Mouse (Mus musculus) WW6 (cell line): ENCODE results near the gene Mpv17l2.

Experiments
- DNase-seq: peaks from one replicate; pipeline ENCODE4 v3.0.0-alpha.2; 2013; ENCODE audit warnings: low read depth, low spot score

The Mpv17l2 gene

GRCm38 (mm10) chr8:70766571-70767440 lies 6.1 kb upstream of the Mpv17l2 start:
- peak; percentile 76 for DNase-seq

GRCm38 (mm10) chr8:70765838-70766570 lies 5.3 kb upstream of the Mpv17l2 start:
- no peak for DNase-seq

- DNase-seq: no peak
These were observed 4.6 kb upstream of the Mpv17l2 start for GRCm38 (mm10) chr8:70765329-70765728.

- DNase-seq: no peak
These were observed 3.9 kb upstream of the Mpv17l2 start for GRCm38 (mm10) chr8:70764676-70765075.

GRCm38 (mm10) chr8:70764026-70764425 lies 3.3 kb upstream of the Mpv17l2 start:
- no peak for DNase-seq

GRCm38 (mm10) chr8:70763354-70763753 lies 2.6 kb upstream of the Mpv17l2 start:
- no peak for DNase-seq

- no peak for DNase-seq
These were observed 1.4 kb upstream of the Mpv17l2 start for GRCm38 (mm10) chr8:70762118-70762517.

- no peak for DNase-seq
These were observed 396 bp downstream of the Mpv17l2 start for GRCm38 (mm10) chr8:70760350-70760749.

- no peak for DNase-seq
These were observed 1.9 kb downstream of the Mpv17l2 start for GRCm38 (mm10) chr8:70758616-70759561.

GRCm38 (mm10) chr8:70758308-70758615 lies 2.5 kb downstream of the Mpv17l2 start:
- no peak for DNase-seq

GRCm38 (mm10) chr8:70757523-70758307 lies 3.0 kb downstream of the Mpv17l2 start:
- DNase-seq: no peak

- no peak for DNase-seq
These were observed 4.2 kb downstream of the Mpv17l2 start for GRCm38 (mm10) chr8:70756476-70757040.

GRCm38 (mm10) chr8:70755661-70756475 lies 4.9 kb downstream of the Mpv17l2 start:
- DNase-seq: no peak

- no peak for DNase-seq
These were observed 5.7 kb downstream of the Mpv17l2 start for GRCm38 (mm10) chr8:70754871-70755660.

- DNase-seq: peak; percentile 98
These were observed 6.5 kb downstream of the Mpv17l2 start, which contains the start of gene Rab3a for GRCm38 (mm10) chr8:70754043-70754870. Gene Rab3a (plus strand): TSS chr8:70754679.

GRCm38 (mm10) chr8:70753151-70753550 lies 7.6 kb downstream of the Mpv17l2 start:
- no peak for DNase-seq

- DNase-seq: no peak
These were observed 8.6 kb downstream of the Mpv17l2 start for GRCm38 (mm10) chr8:70752000-70752764.
